Mouse (Mus musculus): ENCODE measurements around the gene Dda1.

DNA sequence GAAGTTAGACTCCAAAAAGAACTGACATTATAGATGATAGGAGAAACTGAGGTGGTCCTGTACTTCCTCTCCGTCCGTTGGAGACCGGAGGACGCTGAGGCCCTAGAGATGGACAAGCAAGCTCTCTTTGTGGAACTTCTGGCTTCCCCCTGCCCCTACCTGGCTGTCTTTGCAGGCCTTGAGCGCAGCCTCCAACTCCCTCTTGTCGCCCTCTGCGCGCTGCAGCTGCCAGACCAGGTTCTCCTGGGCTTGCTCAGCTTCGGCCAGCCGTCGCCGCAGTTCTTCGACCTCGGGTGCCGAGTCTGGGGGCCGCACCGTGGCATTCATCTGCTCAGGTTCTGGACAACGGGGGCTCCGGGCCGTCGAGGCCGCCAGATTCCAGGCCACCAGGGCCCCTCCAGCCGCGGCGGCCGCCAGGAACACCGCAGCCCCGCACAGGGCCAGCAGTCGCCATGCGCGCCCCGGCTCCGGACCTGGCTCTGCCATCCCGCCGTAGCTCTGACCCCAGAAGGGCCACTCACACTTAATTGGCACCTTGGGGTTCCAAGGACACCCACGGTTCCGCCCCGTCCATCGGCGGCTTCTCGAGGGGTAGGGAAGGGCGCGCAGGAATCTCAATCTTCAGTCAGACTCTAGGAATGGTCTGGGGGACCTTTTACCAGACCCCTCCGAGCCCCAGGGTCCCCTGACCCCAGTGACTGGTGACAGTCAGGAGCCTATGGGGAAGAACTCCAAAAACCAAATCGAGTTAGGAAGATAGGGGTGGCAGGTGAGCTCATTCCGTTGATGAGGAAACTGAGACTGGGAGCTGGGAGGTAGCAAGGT is 56.4 kb downstream of the Dda1 start, which contains the start of gene Ccdc194:
- TF ChIP-seq CTCF (IDR thresholded peaks at IDR 0.05; ENCODE audit: extremely low read depth, insufficient read depth, low read length) (no peak), POLR2A (IDR thresholded peaks at IDR 0.05; ENCODE audit: extremely low read depth, insufficient read depth, low read length) (no peak)

Measured in cortical plate, adult 2 months (tissue).